Mouse (Mus musculus): ENCODE measurements at regions not wholly inside any gene's neighbourhood (a gene's known extent, or its start where the extent isn't known, plus 50 kb on each side); places are given as distances from the start of the nearest gene placed in this dataset.

GRCm38 (mm10) chr1:190530079-190530478, 359.6 kb upstream of the Prox1 start:
- ATAC-seq = no peak

GRCm38 (mm10) chr1:190527545-190528137, 357.1 kb upstream of the Prox1 start:
- H3K27ac ChIP-seq (ENCODE audit: low read depth) = no peak overlapping the region
- 77% methylated on average over 7 of the region's 7 CpGs for WGBS (ENCODE audit: insufficient replicate concordance)
- H3K9me3 ChIP-seq (ENCODE audit: low read length) = no peaks in the 10 kb centered on the region
- no peaks in the 10 kb centered on the region for H3K27me3 ChIP-seq (ENCODE audit: insufficient read depth, low read length)
- H3K4me3 ChIP-seq (ENCODE audit: low read depth, low read length) = no peak overlapping the region
- no peaks in the 10 kb centered on the region for H3K4me1 ChIP-seq (ENCODE audit: insufficient read depth)
- DNase-seq = no peak
- TF ChIP-seq CTCF (IDR thresholded peaks at IDR 0.05; ENCODE audit: low read depth) (no peak), EP300 (IDR thresholded peaks at IDR 0.05; ENCODE audit: low read depth) (no peak)
- no peak overlapping the region for H3K9ac ChIP-seq (replicated peaks)
- no peaks in the 10 kb centered on the region for H3K36me3 ChIP-seq (replicated peaks; ENCODE audit: insufficient read depth, low read length)
- no peak for ATAC-seq
- no peak overlapping the region for H3K4me2 ChIP-seq (ENCODE audit: low read depth, low read length)

More at GRCm38 (mm10) chr1:190530079-190530478, 359.6 kb upstream of the Prox1 start:
- no peaks in the 10 kb centered on the region for H3K4me1 ChIP-seq (ENCODE audit: insufficient read depth)
- no peaks in the 10 kb centered on the region for H3K27me3 ChIP-seq (ENCODE audit: insufficient read depth, low read length)
- no peak overlapping the region for H3K4me3 ChIP-seq (ENCODE audit: low read depth, low read length)
- no peak overlapping the region for H3K4me2 ChIP-seq (ENCODE audit: low read depth, low read length)
- H3K9me3 ChIP-seq (ENCODE audit: low read length) = no peaks in the 10 kb centered on the region
- TF ChIP-seq CTCF (IDR thresholded peaks at IDR 0.05; ENCODE audit: low read depth) (no peak), EP300 (IDR thresholded peaks at IDR 0.05; ENCODE audit: low read depth) (no peak)
- H3K36me3 ChIP-seq (replicated peaks; ENCODE audit: insufficient read depth, low read length) = no peaks in the 10 kb centered on the region
- no peak overlapping the region for H3K27ac ChIP-seq (ENCODE audit: low read depth)
- no peak overlapping the region for H3K9ac ChIP-seq (replicated peaks)
- 78% methylated on average over 3 of the region's 3 CpGs for WGBS (ENCODE audit: insufficient replicate concordance)
- no peak for DNase-seq

- H3K4me3 ChIP-seq (ENCODE audit: low read depth, low read length) = no peak overlapping the region
- ATAC-seq (no peak), DNase-seq (no peak)
- WGBS (ENCODE audit: insufficient replicate concordance) = 16% methylated on average over 7 of the region's 7 CpGs
- H3K27ac ChIP-seq (ENCODE audit: low read depth) = no peak overlapping the region
- H3K36me3 ChIP-seq (replicated peaks; ENCODE audit: insufficient read depth, low read length) = no peaks in the 10 kb centered on the region
- no peaks in the 10 kb centered on the region for H3K4me1 ChIP-seq (ENCODE audit: insufficient read depth)
- no peaks in the 10 kb centered on the region for H3K9me3 ChIP-seq (ENCODE audit: low read length)
- H3K27me3 ChIP-seq (ENCODE audit: insufficient read depth, low read length) = no peaks in the 10 kb centered on the region
- TF ChIP-seq EP300 (IDR thresholded peaks at IDR 0.05; ENCODE audit: low read depth) (no peak), CTCF (IDR thresholded peaks at IDR 0.05; ENCODE audit: low read depth) (no peak)
- H3K4me2 ChIP-seq (ENCODE audit: low read depth, low read length) = no peak overlapping the region
- no peak overlapping the region for H3K9ac ChIP-seq (replicated peaks)
These were observed 356.1 kb upstream of the Prox1 start for GRCm38 (mm10) chr1:190526634-190527033.

GRCm38 (mm10) chr1:190526046-190526445, 355.5 kb upstream of the Prox1 start:
- Histone ChIP-seq H3K36me3 (replicated peaks; ENCODE audit: insufficient read depth, low read length) (no peaks in the 10 kb centered on the region), H3K4me3 (ENCODE audit: low read depth, low read length) (no peak overlapping the region), H3K27me3 (ENCODE audit: insufficient read depth, low read length) (no peaks in the 10 kb centered on the region), H3K4me1 (ENCODE audit: insufficient read depth) (no peaks in the 10 kb centered on the region), H3K4me2 (ENCODE audit: low read depth, low read length) (no peak overlapping the region), H3K27ac (ENCODE audit: low read depth) (no peak overlapping the region), H3K9me3 (ENCODE audit: low read length) (no peaks in the 10 kb centered on the region), H3K9ac (replicated peaks) (no peak overlapping the region)
- no peak for DNase-seq
- no peak for ATAC-seq
- WGBS (ENCODE audit: insufficient replicate concordance) = 62% methylated on average over 6 of the region's 6 CpGs
- TF ChIP-seq EP300 (IDR thresholded peaks at IDR 0.05; ENCODE audit: low read depth) (no peak), CTCF (IDR thresholded peaks at IDR 0.05; ENCODE audit: low read depth) (no peak)

GRCm38 (mm10) chr1:190500106-190500505, 329.6 kb upstream of the Prox1 start:
- no peak for DNase-seq
- Histone ChIP-seq H3K27me3 (ENCODE audit: insufficient read depth, low read length) (no peaks in the 10 kb centered on the region), H3K4me1 (ENCODE audit: insufficient read depth) (no peaks in the 10 kb centered on the region), H3K4me3 (ENCODE audit: low read depth, low read length) (no peak overlapping the region), H3K9ac (replicated peaks) (no peak overlapping the region), H3K36me3 (replicated peaks; ENCODE audit: insufficient read depth, low read length) (no peaks in the 10 kb centered on the region), H3K27ac (ENCODE audit: low read depth) (no peak overlapping the region), H3K9me3 (ENCODE audit: low read length) (no peaks in the 10 kb centered on the region), H3K4me2 (ENCODE audit: low read depth, low read length) (no peak overlapping the region)
- TF ChIP-seq EP300 (IDR thresholded peaks at IDR 0.05; ENCODE audit: low read depth) (no peak), CTCF (IDR thresholded peaks at IDR 0.05; ENCODE audit: low read depth) (no peak)
- no peak for ATAC-seq
- WGBS (ENCODE audit: insufficient replicate concordance) = 85% methylated on average over 8 of the region's 8 CpGs

- ATAC-seq = no peak
- no peaks in the 10 kb centered on the region for H3K27me3 ChIP-seq (ENCODE audit: insufficient read depth, low read length)
- WGBS (ENCODE audit: insufficient replicate concordance) = 74% methylated on average over 4 of the region's 4 CpGs
- H3K9me3 ChIP-seq (ENCODE audit: low read length) = no peaks in the 10 kb centered on the region
- H3K27ac ChIP-seq (ENCODE audit: low read depth) = no peak overlapping the region
- H3K4me2 ChIP-seq (ENCODE audit: low read depth, low read length) = no peak overlapping the region
- H3K4me3 ChIP-seq (ENCODE audit: low read depth, low read length) = no peak overlapping the region
- H3K36me3 ChIP-seq (replicated peaks; ENCODE audit: insufficient read depth, low read length) = no peaks in the 10 kb centered on the region
- TF ChIP-seq CTCF (IDR thresholded peaks at IDR 0.05; ENCODE audit: low read depth) (no peak), EP300 (IDR thresholded peaks at IDR 0.05; ENCODE audit: low read depth) (no peak)
- no peak overlapping the region for H3K9ac ChIP-seq (replicated peaks)
- H3K4me1 ChIP-seq (ENCODE audit: insufficient read depth) = no peaks in the 10 kb centered on the region
- DNase-seq = no peak
These were observed 327.0 kb upstream of the Prox1 start for GRCm38 (mm10) chr1:190497474-190497873.

Measured in liver, postnatal 0 days (tissue).